Mouse (Mus musculus) R1 (cell line): Measurements from ENCODE around the gene Klc1.
"Not testable (repeated sequence)": the region's sequence is repeated elsewhere in the genome, so short reads cannot be mapped to it uniquely, and the experiment has no call there.

ENCODE experiments used
- DNase-seq: peaks from one replicate; pipeline ENCODE4 v3.0.0-alpha.2; 2018; ENCODE audit warnings: low read depth, low spot score

Klc1 gene

GRCm38 (mm10) chr12:111758381-111759175, at the start of gene Klc1:
Gene Klc1 (plus strand): TSS chr12:111758849.
- DNase-seq, result peak; percentile 67

- no peak for DNase-seq
These were observed 48.6 kb upstream of the Klc1 start for GRCm38 (mm10) chr12:111710091-111710490.

GRCm38 (mm10) chr12:111712476-111712875, 46.2 kb upstream of the Klc1 start:
- DNase-seq, result peak; percentile 76

GRCm38 (mm10) chr12:111713004-111713651, 45.5 kb upstream of the Klc1 start, which contains the start of the genes Bag5 and Apopt1:
Gene Bag5 (minus strand): TSS chr12:111713257.
Gene Apopt1 (plus strand): TSS chr12:111713261.
- DNase-seq, result peak; percentile 84

GRCm38 (mm10) chr12:111713880-111714279, 44.8 kb upstream of the Klc1 start:
- peak; percentile 21 for DNase-seq

GRCm38 (mm10) chr12:111716505-111716904, 42.1 kb upstream of the Klc1 start:
- DNase-seq, result peak; percentile 78

- no peak for DNase-seq
These were observed 40.0 kb upstream of the Klc1 start for GRCm38 (mm10) chr12:111718656-111719055.

GRCm38 (mm10) chr12:111720222-111720621, 38.4 kb upstream of the Klc1 start:
- peak; percentile 59 for DNase-seq

- peak; percentile 74 for DNase-seq
These were observed 36.0 kb upstream of the Klc1 start for GRCm38 (mm10) chr12:111722654-111723053.

GRCm38 (mm10) chr12:111724638-111725337, 33.9 kb upstream of the Klc1 start:
- DNase-seq, result no peak

GRCm38 (mm10) chr12:111725338-111726121, 33.1 kb upstream of the Klc1 start:
- DNase-seq, result no peak

GRCm38 (mm10) chr12:111726122-111726463, 32.6 kb upstream of the Klc1 start:
- DNase-seq, result peak; percentile 68

- DNase-seq, result no peak
These were observed 30.7 kb upstream of the Klc1 start for GRCm38 (mm10) chr12:111727956-111728355.

GRCm38 (mm10) chr12:111731822-111732807, 26.5 kb upstream of the Klc1 start:
- DNase-seq, result peak; percentile 90

GRCm38 (mm10) chr12:111732921-111733320, 25.7 kb upstream of the Klc1 start:
- DNase-seq, result no peak

GRCm38 (mm10) chr12:111734912-111735311, 23.7 kb upstream of the Klc1 start:
- DNase-seq, result no peak

GRCm38 (mm10) chr12:111736676-111737075, 22.0 kb upstream of the Klc1 start:
- DNase-seq, result not testable (repeated sequence)

GRCm38 (mm10) chr12:111737370-111737769, 21.3 kb upstream of the Klc1 start:
- DNase-seq, result peak; percentile 51

- DNase-seq, result peak; percentile 84
These were observed 19.9 kb upstream of the Klc1 start for GRCm38 (mm10) chr12:111738754-111739153.

GRCm38 (mm10) chr12:111741338-111741737, 17.3 kb upstream of the Klc1 start:
- no peak for DNase-seq
